Mouse (Mus musculus): Measurements from ENCODE around the gene Cux2. TPM values are rescaled to one million over a fixed set of nuclear protein-coding genes. Genes with fewer than 3 reads are reported as not detected.

Cux2 gene
- total and polyA plus RNA-seq, 3 experiments: 0.17 TPM; not detected in 2

- TF ChIP-seq RAD21 (IDR thresholded peaks at IDR 0.05; ENCODE audit: low read depth, low read length) (no peak), ZMIZ1 (IDR thresholded peaks at IDR 0.05; ENCODE audit: low read depth, low read length) (no peak), ZNF384 (IDR thresholded peaks at IDR 0.05; ENCODE audit: low read depth, low read length) (no peak), MXI1 (IDR thresholded peaks at IDR 0.05; ENCODE audit: low read depth, low read length) (no peak), GABPA (IDR thresholded peaks at IDR 0.05; ENCODE audit: insufficient replicate concordance, low read depth, low read length) (no peak), POLR2AphosphoS2 (IDR thresholded peaks at IDR 0.05; ENCODE audit: low read depth, low read length) (no peak), SIN3A (IDR thresholded peaks at IDR 0.05; ENCODE audit: low read length) (no peak), TCF12 (IDR thresholded peaks at IDR 0.05; ENCODE audit: low read depth, low read length) (no peak), ETS1 (conservative IDR thresholded peaks at IDR 0.05; ENCODE audit: low read depth, low read length) (no peak), KAT2A (IDR thresholded peaks at IDR 0.05; ENCODE audit: insufficient replicate concordance, low read length) (no peak), USF2 (conservative IDR thresholded peaks at IDR 0.05; ENCODE audit: low read depth, low read length) (no peak), MEF2A (IDR thresholded peaks at IDR 0.05; ENCODE audit: borderline replicate concordance, low read depth, low read length) (no peak), PAX5 (IDR thresholded peaks at IDR 0.05; ENCODE audit: low read length) (no peak), MYC (IDR thresholded peaks at IDR 0.05; ENCODE audit: low read depth, low read length) (no peak), BHLHE40 (IDR thresholded peaks at IDR 0.05; ENCODE audit: low read depth, low read length) (no peak), MAFK (IDR thresholded peaks at IDR 0.05; ENCODE audit: insufficient replicate concordance, low read length) (no peak), JUN (IDR thresholded peaks at IDR 0.05; ENCODE audit: insufficient read depth, low read depth, low read length) (no peak), NELFE (IDR thresholded peaks at IDR 0.05; ENCODE audit: low read depth, low read length) (no peak)
- Histone ChIP-seq H3K27ac (ENCODE audit: insufficient read depth, low read depth) (no peak overlapping the region), H3K36me3 (replicated peaks in 1 of 2; ENCODE audit: control insufficient read depth in 1 of 2, insufficient read depth in 1 of 2, low read length in 1 of 2) (no peaks in the 10 kb centered on the region), H3K4me1 (ENCODE audit: control insufficient read depth in 1 of 2, insufficient read depth in 2 of 2) (no peaks in the 10 kb centered on the region), H3K4me3 (replicated peaks in 1 of 3; ENCODE audit: low read depth in 2 of 3, low read length in 2 of 3, poor library complexity in 1 of 3) (no peak overlapping the region), H3K27me3 (replicated peaks) (peaks cover 89% of the 10 kb centered on the region), H3K79me2 (replicated peaks; ENCODE audit: control insufficient read depth, extremely low read depth, insufficient read depth, poor library complexity, severe bottlenecking) (no peaks in the 10 kb centered on the region), H3K4me2 (ENCODE audit: insufficient read depth, low read depth, poor library complexity, severe bottlenecking) (no peak overlapping the region), H3K9ac (ENCODE audit: insufficient read depth, low read depth) (no peak overlapping the region), H3K9me3 (replicated peaks; ENCODE audit: low read length) (peaks cover 3% of the 10 kb centered on the region)
- in situ Hi-C loops (cut with MboI; ENCODE audit: low pct_ligation_motif_present, low pct_unique_long_range_greater_than_20kb, low sequenced_read_pairs) (no loop called here), dilution Hi-C loops (cut with MboI; ENCODE audit: extremely low pct_ligation_motif_present, extremely low pct_unique_long_range_greater_than_20kb, low sequenced_read_pairs) (no loop called here)
- no peak for DNase-seq (ENCODE audit: extremely low read depth)
These were observed 80.9 kb downstream of the Cux2 start for GRCm38 (mm10) chr5:121968999-121969398.

DNA sequence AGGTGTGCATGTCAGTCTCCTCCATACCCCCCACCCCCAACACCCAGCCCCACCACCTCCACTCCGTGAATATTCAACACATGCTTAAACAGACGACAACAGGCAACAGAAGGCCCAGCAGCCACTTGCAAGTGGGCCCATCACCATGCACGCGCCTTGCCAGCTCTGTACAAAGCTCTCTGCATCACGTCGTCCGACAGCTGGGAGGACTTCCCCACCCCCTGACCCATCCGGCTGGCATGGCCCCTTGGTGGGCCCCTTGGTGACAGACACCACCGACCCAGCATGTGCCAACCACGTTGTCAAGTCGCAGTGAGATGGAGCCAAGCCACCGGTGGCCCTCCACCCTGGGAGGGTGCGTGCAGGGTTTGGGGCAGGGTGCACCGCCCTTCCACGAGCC lies 81.5 kb downstream of the Cux2 start:
- Histone ChIP-seq H3K27ac (ENCODE audit: insufficient read depth, low read depth) (no peak overlapping the region), H3K9ac (ENCODE audit: insufficient read depth, low read depth) (no peak overlapping the region), H3K4me1 (ENCODE audit: control insufficient read depth in 1 of 2, insufficient read depth in 2 of 2) (no peaks in the 10 kb centered on the region), H3K36me3 (replicated peaks in 1 of 2; ENCODE audit: control insufficient read depth in 1 of 2, insufficient read depth in 1 of 2, low read length in 1 of 2) (no peaks in the 10 kb centered on the region), H3K79me2 (replicated peaks; ENCODE audit: control insufficient read depth, extremely low read depth, insufficient read depth, poor library complexity, severe bottlenecking) (no peaks in the 10 kb centered on the region), H3K4me3 (replicated peaks in 1 of 3; ENCODE audit: low read depth in 2 of 3, low read length in 2 of 3, poor library complexity in 1 of 3) (no peak overlapping the region), H3K27me3 (replicated peaks) (peaks cover 89% of the 10 kb centered on the region), H3K9me3 (replicated peaks; ENCODE audit: low read length) (peaks cover 3% of the 10 kb centered on the region), H3K4me2 (ENCODE audit: insufficient read depth, low read depth, poor library complexity, severe bottlenecking) (no peak overlapping the region)
- DNase-seq (ENCODE audit: extremely low read depth): no peak
- TF ChIP-seq CTCF (conservative IDR thresholded peaks at IDR 0.05 in 1 of 2, IDR thresholded peaks at IDR 0.05 in 1 of 2; ENCODE audit: low read depth in 2 of 2, low read length in 2 of 2): no peak
- TF ChIP-seq RCOR1 (conservative IDR thresholded peaks at IDR 0.05; ENCODE audit: low read depth, low read length): no peak
- in situ Hi-C loops (cut with MboI; ENCODE audit: low pct_ligation_motif_present, low pct_unique_long_range_greater_than_20kb, low sequenced_read_pairs): no loop called here
- dilution Hi-C loops (cut with MboI; ENCODE audit: extremely low pct_ligation_motif_present, extremely low pct_unique_long_range_greater_than_20kb, low sequenced_read_pairs): no loop called here
